Comparison of ENCODE assay signal across 19 mouse cellular contexts in the genomic region with DNA sequence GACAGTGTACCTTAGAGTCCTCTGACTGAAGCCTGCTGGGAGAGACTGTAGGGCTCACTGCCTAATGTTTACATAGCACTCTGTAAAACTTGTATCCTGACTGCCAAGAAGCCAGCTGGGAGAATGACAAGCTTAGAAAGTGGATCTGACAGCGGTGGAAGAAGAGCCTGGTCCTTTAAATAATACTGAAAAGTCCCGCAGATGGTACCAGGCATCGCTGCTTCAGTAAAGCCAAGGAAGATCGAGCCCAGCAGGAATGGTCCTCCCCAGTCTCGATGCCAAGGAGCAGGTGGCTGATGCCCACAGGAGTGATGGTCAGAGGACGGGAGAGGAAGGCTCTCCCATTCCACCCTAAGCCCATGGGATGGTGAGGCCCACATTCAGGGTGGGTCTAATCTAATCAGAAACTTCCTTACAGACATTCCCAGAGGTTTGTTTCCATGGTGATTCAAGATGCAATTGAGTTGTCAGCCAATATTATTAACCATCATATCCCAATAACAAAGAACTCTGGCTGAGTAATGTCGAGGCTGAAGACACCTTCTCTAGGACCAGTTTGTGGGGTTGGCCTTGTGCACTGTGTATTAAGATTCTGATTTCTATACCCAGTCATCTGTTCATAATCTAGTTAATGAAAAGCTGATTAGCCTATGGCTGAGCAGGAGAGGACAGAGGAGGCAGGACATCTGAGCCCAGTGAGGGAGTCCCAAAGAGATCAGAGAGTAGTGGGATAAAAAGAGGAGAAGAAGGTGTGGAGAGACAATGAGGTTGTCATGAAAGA.
A peak's percentile ranks its signal among the peaks of the same experiment; 100 is the strongest.
DNase-seq lines count a peak whose midpoint lies in the region; ATAC-seq and TF ChIP-seq lines count a peak whose summit lies in the region.
"Had no signal": no experiment of that assay in that cellular context is flagged by ENCODE, and none has a peak within 500 bp of the region (broad histone marks: within the 10 kb centered on the region; RNA-seq: fewer than 3 reads in every experiment).

No protein-coding gene starts in this region.

- ATAC-seq in forebrain, embryonic 16.5 days: peak; percentile 47
- ATAC-seq in forebrain, embryonic 13.5 days: no peak; the same call in 1 of the 2 replicates
- ATAC-seq in lung, postnatal 0 days: no peak
- ATAC-seq: activated CD4-positive, CD25-positive, alpha-beta regulatory T cell, adult 4 months had no signal

- H3K36me3 ChIP-seq in forebrain, embryonic 16.5 days (ENCODE audit: control insufficient read depth, insufficient read depth): no peaks in the 10 kb centered on the region
- H3K36me3 ChIP-seq in forebrain, embryonic 13.5 days (ENCODE audit: poor library complexity, severe bottlenecking): no peaks in the 10 kb centered on the region
- H3K36me3 ChIP-seq in lung, postnatal 0 days (ENCODE audit: insufficient read depth, low read length): no peaks in the 10 kb centered on the region
- H3K36me3 ChIP-seq: embryonic facial prominence, embryonic 10.5 days; limb, embryonic 13.5 days; liver, embryonic 15.5 days had no signal

- H3K9me3 ChIP-seq in forebrain, embryonic 16.5 days (ENCODE audit: control insufficient read depth, low read length): no peaks in the 10 kb centered on the region
- no peaks in the 10 kb centered on the region for H3K9me3 ChIP-seq in forebrain, embryonic 13.5 days (replicated peaks)
- H3K9me3 ChIP-seq in lung, postnatal 0 days (ENCODE audit: low read length): no peaks in the 10 kb centered on the region
- H3K9me3 ChIP-seq: embryonic facial prominence, embryonic 10.5 days; limb, embryonic 13.5 days; liver, embryonic 15.5 days had no signal

- H3K4me3 ChIP-seq in forebrain, embryonic 16.5 days (replicated peaks; ENCODE audit: low read length): no peak overlapping the region
- no peak overlapping the region for H3K4me3 ChIP-seq in forebrain, embryonic 13.5 days
- H3K4me3 ChIP-seq in lung, postnatal 0 days (ENCODE audit: low read depth, low read length): no peak overlapping the region
- H3K4me3 ChIP-seq: embryonic facial prominence, embryonic 10.5 days; erythroblast, embryonic 14.5 days; limb, embryonic 13.5 days; liver, embryonic 15.5 days had no signal

- WGBS in forebrain, embryonic 16.5 days: 57% methylated on average over 7 of the region's 7 CpGs
- 73% methylated on average over 7 of the region's 7 CpGs for WGBS in forebrain, embryonic 13.5 days
- WGBS in lung, postnatal 0 days: 68% methylated on average over 7 of the region's 7 CpGs

- H3K4me1 ChIP-seq in forebrain, embryonic 16.5 days (replicated peaks; ENCODE audit: control insufficient read depth, insufficient read depth, low read length): peaks cover 8% of the 10 kb centered on the region
- 0 out of 2 replicates have a peak, but pooled peaks cover 9% of the 10 kb centered on the region for H3K4me1 ChIP-seq in forebrain, embryonic 13.5 days
- no peaks in the 10 kb centered on the region for H3K4me1 ChIP-seq in lung, postnatal 0 days (ENCODE audit: insufficient read depth, low read depth, low read length)
- H3K4me1 ChIP-seq: embryonic facial prominence, embryonic 10.5 days; limb, embryonic 13.5 days; liver, embryonic 15.5 days had no signal

- DNase-seq in lung, postnatal 0 days (ENCODE audit: low spot score): peak; percentile 4
- DNase-seq in lung, adult 18-20 months: no peak
- DNase-seq in brain, embryonic 14.5 days (ENCODE audit: low read depth): peak; percentile 72
- DNase-seq in cerebellum, postnatal 14 days: peak; percentile 59 to 71
- no peak for DNase-seq in embryo, embryonic 10.5 days (ENCODE audit: low spot score)
- no peak for DNase-seq in layer of hippocampus, adult 11-12 months (ENCODE audit: low spot score)
- DNase-seq: adrenal gland, postnatal 25 days; heart, adult 18-20 months; kidney, adult 8-10 months; kidney, postnatal 4 days; right cerebral cortex, postnatal 4 days; thymus, adult 18-20 months had no signal

- no peaks in the 10 kb centered on the region for H3K27me3 ChIP-seq in forebrain, embryonic 16.5 days (replicated peaks; ENCODE audit: control insufficient read depth, insufficient read depth, low read length)
- no peaks in the 10 kb centered on the region for H3K27me3 ChIP-seq in forebrain, embryonic 13.5 days
- no peaks in the 10 kb centered on the region for H3K27me3 ChIP-seq in lung, postnatal 0 days (replicated peaks; ENCODE audit: insufficient read depth, low read length)
- H3K27me3 ChIP-seq: limb, embryonic 13.5 days; liver, embryonic 15.5 days had no signal

- H3K27ac ChIP-seq in forebrain, embryonic 16.5 days (ENCODE audit: low read length): no peak overlapping the region
- no peak overlapping the region for H3K27ac ChIP-seq in forebrain, embryonic 13.5 days
- H3K27ac ChIP-seq in lung, postnatal 0 days (ENCODE audit: low read length): no peak overlapping the region
- H3K27ac ChIP-seq: embryonic facial prominence, embryonic 10.5 days; limb, embryonic 13.5 days; liver, embryonic 15.5 days had no signal

- no peak for TF ChIP-seq EP300 in lung, postnatal 0 days (IDR thresholded peaks at IDR 0.05)

- no peak for TF ChIP-seq POLR2A in brain, embryonic 14.5 days (IDR thresholded peaks at IDR 0.05; ENCODE audit: borderline replicate concordance, extremely low read depth, insufficient read depth, insufficient read length, poor library complexity, severe bottlenecking)

- no peak for TF ChIP-seq CTCF in lung, postnatal 0 days (IDR thresholded peaks at IDR 0.05)
- TF ChIP-seq CTCF in brain, embryonic 14.5 days (IDR thresholded peaks at IDR 0.05; ENCODE audit: borderline replicate concordance, extremely low read depth, insufficient read depth, insufficient read length): no peak

- H3K4me2 ChIP-seq in forebrain, embryonic 16.5 days (ENCODE audit: low read length): no peak overlapping the region
- no peak overlapping the region for H3K4me2 ChIP-seq in forebrain, embryonic 13.5 days
- H3K4me2 ChIP-seq in lung, postnatal 0 days (replicated peaks; ENCODE audit: low read depth, low read length): no peak overlapping the region
- H3K4me2 ChIP-seq: limb, embryonic 13.5 days; liver, embryonic 15.5 days had no signal

- no peak overlapping the region for H3K9ac ChIP-seq in forebrain, embryonic 16.5 days (replicated peaks; ENCODE audit: low read depth, low read length)
- no peak overlapping the region for H3K9ac ChIP-seq in forebrain, embryonic 13.5 days
- H3K9ac ChIP-seq in lung, postnatal 0 days (replicated peaks; ENCODE audit: low read depth): no peak overlapping the region
- H3K9ac ChIP-seq: limb, embryonic 13.5 days; liver, embryonic 15.5 days had no signal

Comparison
In these comparisons a context has a peak if more than half of its experiments do, and no peak if none do; other contexts are left out.
1. DNase-seq: peak in lung, postnatal 0 days (single experiment), brain, embryonic 14.5 days (single experiment) and cerebellum, postnatal 14 days (2 of 2); none in lung, adult 18-20 months (0 of 2), embryo, embryonic 10.5 days (single experiment) and layer of hippocampus, adult 11-12 months (single experiment).